Mouse (Mus musculus) adrenal gland, postnatal 0 days (tissue): ENCODE results near the gene Myom1. TPM values are rescaled to one million over a fixed set of nuclear protein-coding genes. Genes with fewer than 3 reads are reported as not detected.

Experiments used
- polyA plus RNA-seq: library from polyadenylated mRNA; unstranded; fragments of >200 nt; fragmentation: Nextera tagmentation; extraction: Ambion mirVana; gene quantifications from 2 replicates; pipeline ENCODE4 v1.2.1, GENCODE M21; 2015

The Myom1 gene
- polyA plus RNA-seq = 1.1 and 4.2 TPM in 2 replicates

GRCm38 (mm10) chr17:71002081-71002743 lies at the start of gene Myom1:
Gene Myom1 (plus strand): TSS chr17:71002633.

GRCm38 (mm10) chr17:71002744-71003094 lies 286 bp downstream of the Myom1 start, which contains the start of gene Myl12a:
Gene Myl12a (minus strand): TSS chr17:71002878.

Other genes with a start within 250 kb of the Myom1 start
- gene Tgif1, start 149.1 kb upstream of the Myom1 start, polyA plus RNA-seq = 31.3 and 59.9 TPM in 2 replicates
- gene Myl12a, start 245 bp downstream of the Myom1 start, polyA plus RNA-seq = 543 and 551 TPM in 2 replicates
- 14.1 and 23.3 TPM in 2 replicates for gene Lpin2, start 179.9 kb downstream of the Myom1 start, polyA plus RNA-seq